In genomic region chr1:173339543-173339942, GRCm38 (mm10) we compare ENCODE assay signal across 9 mouse cellular contexts. TPM values are rescaled to one million over a fixed set of nuclear protein-coding genes. Genes with fewer than 3 reads are reported as not detected.
DNase-seq lines count a peak whose midpoint lies in the region; ATAC-seq and TF ChIP-seq lines count a peak whose summit lies in the region.
"Had no signal": no experiment of that assay in that cellular context is flagged by ENCODE, and none has a peak within 500 bp of the region (broad histone marks: within the 10 kb centered on the region; RNA-seq: fewer than 3 reads in every experiment).

No protein-coding gene starts in this region.

- peak; percentile 82 for TF ChIP-seq CTCF in gastrocnemius, adult 2 months (IDR thresholded peaks at IDR 0.05)

- peak; percentile 77 for ATAC-seq in granulocyte monocyte progenitor cell, adult 5-6 weeks (replicated peaks; ENCODE audit: poor library complexity, severe bottlenecking)

- H3K27ac ChIP-seq in gastrocnemius, adult 2 months, result no peak overlapping the region
- H3K27ac ChIP-seq: heart, embryonic 13.5 days had no signal

- intact Hi-C loops in gastrocnemius, adult 2 months (cut with DNase I), result loop anchor here (5.0 kb wide), 1 partner anchor 58 kb away; no protein-coding TSS in a partner anchor

- peak; percentile 34 for DNase-seq in gastrocnemius, adult 2 months
- no peak for DNase-seq in gastrocnemius, postnatal 25 days
- peak; percentile 57 for DNase-seq in R1 (ENCODE audit: low read depth, low spot score)
- DNase-seq in cerebellum, postnatal 25 days, result peak; percentile 83 to 88
- peak; percentile 14 to 77 for DNase-seq in kidney, postnatal 36 days
- DNase-seq in lung, postnatal 36 days, result peak; percentile 55
- peak; percentile 80 for DNase-seq in retina, embryonic 14.5 days (ENCODE audit: low spot score)

- H3K4me3 ChIP-seq in gastrocnemius, adult 2 months, result no peak overlapping the region
- H3K4me3 ChIP-seq: heart, embryonic 13.5 days had no signal

RNA-seq across cellular contexts. Expression of gene Ackr1, which starts 6.0 kb away (rescaled TPM):
- total RNA-seq in gastrocnemius, adult 2 months (2021), result 1 to 10 TPM; 2.5 to 3.0 TPM
- total RNA-seq in gastrocnemius, postnatal 25 days (2021), result 1 to 10 TPM; 3.4 to 5.2 TPM
- total RNA-seq in granulocyte monocyte progenitor cell, adult 5-6 weeks (2014; fragmentation: Nextera tagmentation), result not detected in 2 replicates
- not detected in 2 replicates for total RNA-seq in granulocyte monocyte progenitor cell, adult 5-6 weeks (2017)

RNA-seq across cellular contexts. Expression of gene Aim2, which starts 11.1 kb away (rescaled TPM):
- under 1 TPM; 0.11 to 0.28 TPM for total RNA-seq in gastrocnemius, adult 2 months (2021)
- total RNA-seq in gastrocnemius, postnatal 25 days (2021), result under 1 TPM; 0.46 to 0.56 TPM
- 59.1 and 67.7 TPM in 2 replicates for total RNA-seq in granulocyte monocyte progenitor cell, adult 5-6 weeks (2014; fragmentation: Nextera tagmentation)
- total RNA-seq in granulocyte monocyte progenitor cell, adult 5-6 weeks (2017), result 80.6 and 90.7 TPM in 2 replicates

RNA-seq across cellular contexts. Expression of gene Cadm3, which starts 28.0 kb away (rescaled TPM):
- total RNA-seq in gastrocnemius, adult 2 months (2021), result 10 to 100 TPM in 1 of 2 experiments, 1 to 10 TPM in 1; 7.2 to 12.2 TPM
- total RNA-seq in gastrocnemius, postnatal 25 days (2021), result 10 to 100 TPM in 1 of 2 experiments, 1 to 10 TPM in 1; 9.9 to 11.4 TPM
- not detected in 2 replicates for total RNA-seq in granulocyte monocyte progenitor cell, adult 5-6 weeks (2014; fragmentation: Nextera tagmentation)
- 0.26 TPM in 1 of 2 replicates, not detected in the other for total RNA-seq in granulocyte monocyte progenitor cell, adult 5-6 weeks (2017)

Comparison
In these comparisons a context has a peak if more than half of its experiments do, and no peak if none do; other contexts are left out.
1. RNA of gene Aim2, which starts 11.1 kb away (total RNA-seq): 59.1 to 90.7 TPM in granulocyte monocyte progenitor cell, adult 5-6 weeks; 0.46 to 0.56 TPM in gastrocnemius, postnatal 25 days and 0.11 to 0.28 TPM in gastrocnemius, adult 2 months; every median in the first group is over 10 times any median in the second.
2. RNA of gene Cadm3, which starts 28.0 kb away (total RNA-seq): 7.2 to 12.2 TPM in gastrocnemius, adult 2 months and 9.9 to 11.4 TPM in gastrocnemius, postnatal 25 days; 0.26 TPM in granulocyte monocyte progenitor cell, adult 5-6 weeks; every median in the first group is over 4 times any median in the second.